Mouse (Mus musculus) lung, embryonic 15.5 days (tissue): ENCODE measurements around the gene Glis3. TPM values are rescaled to one million over a fixed set of nuclear protein-coding genes. Genes with fewer than 3 reads are reported as not detected.

Experiments used
- ATAC-seq: fragments of 200-750 bp; cut with Nextera tagmentation; 2 replicates; pipeline ENCODE4 v1.8.0; 2017; ENCODE audit warnings: moderate number of reproducible peaks, borderline replicate concordance; ENCODE audit not compliant: low FRiP score, low TSS enrichment; ENCODE audit errors: extremely low read depth
- H3K27ac ChIP-seq: fragments of 300-500 bp; sonication (generic); 2 replicates; pipeline ENCODE4 v1.5.1; 2015; ENCODE audit warnings: moderate library complexity, mild to moderate bottlenecking, inconsistent platforms
- H3K27me3 ChIP-seq: fragments of 300-500 bp; sonication (generic); 2 replicates; pipeline ENCODE4 v1.6.1; 2015; ENCODE audit warnings: inconsistent platforms
- H3K36me3 ChIP-seq: fragments of 300-500 bp; sonication (generic); 2 replicates; pipeline ENCODE4 v1.6.1; 2015; ENCODE audit warnings: inconsistent platforms
- H3K4me1 ChIP-seq: fragments of 300-500 bp; sonication (generic); 2 replicates; pipeline ENCODE4 v1.6.1; 2015; ENCODE audit warnings: inconsistent platforms
- H3K4me2 ChIP-seq: fragments of 300-500 bp; sonication (generic); 2 replicates; pipeline ENCODE4 v1.6.1; 2015; ENCODE audit warnings: inconsistent platforms, mild to moderate bottlenecking, moderate library complexity
- H3K4me3 ChIP-seq: fragments of 300-500 bp; sonication (generic); 2 replicates; pipeline ENCODE4 v1.5.1; 2015; ENCODE audit warnings: mild to moderate bottlenecking, inconsistent platforms
- H3K9ac ChIP-seq: fragments of 300-500 bp; sonication (generic); 2 replicates; pipeline ENCODE4 v1.6.1; 2015; ENCODE audit warnings: inconsistent platforms
- H3K9me3 ChIP-seq: fragments of 300-500 bp; sonication (generic); 2 replicates; pipeline ENCODE4 v1.6.1; 2016; ENCODE audit warnings: inconsistent platforms
- WGBS: fragments of 180-500 bp; shearing (Covaris S2); methylation state at CpG from one replicate; pipeline ENCODE4 v1.1.7; 2015; 5-methylcytosine and 5-hydroxymethylcytosine counted together
- polyA plus RNA-seq: library from polyadenylated mRNA; unstranded; fragments of >200 nt; fragmentation: Nextera tagmentation; extraction: Ambion mirVana; gene quantifications from 2 replicates; pipeline ENCODE4 v1.2.1, GENCODE M21; 2015

Glis3 gene
- polyA plus RNA-seq, 1 experiment from 2014 or later = 4.5 TPM

DNA sequence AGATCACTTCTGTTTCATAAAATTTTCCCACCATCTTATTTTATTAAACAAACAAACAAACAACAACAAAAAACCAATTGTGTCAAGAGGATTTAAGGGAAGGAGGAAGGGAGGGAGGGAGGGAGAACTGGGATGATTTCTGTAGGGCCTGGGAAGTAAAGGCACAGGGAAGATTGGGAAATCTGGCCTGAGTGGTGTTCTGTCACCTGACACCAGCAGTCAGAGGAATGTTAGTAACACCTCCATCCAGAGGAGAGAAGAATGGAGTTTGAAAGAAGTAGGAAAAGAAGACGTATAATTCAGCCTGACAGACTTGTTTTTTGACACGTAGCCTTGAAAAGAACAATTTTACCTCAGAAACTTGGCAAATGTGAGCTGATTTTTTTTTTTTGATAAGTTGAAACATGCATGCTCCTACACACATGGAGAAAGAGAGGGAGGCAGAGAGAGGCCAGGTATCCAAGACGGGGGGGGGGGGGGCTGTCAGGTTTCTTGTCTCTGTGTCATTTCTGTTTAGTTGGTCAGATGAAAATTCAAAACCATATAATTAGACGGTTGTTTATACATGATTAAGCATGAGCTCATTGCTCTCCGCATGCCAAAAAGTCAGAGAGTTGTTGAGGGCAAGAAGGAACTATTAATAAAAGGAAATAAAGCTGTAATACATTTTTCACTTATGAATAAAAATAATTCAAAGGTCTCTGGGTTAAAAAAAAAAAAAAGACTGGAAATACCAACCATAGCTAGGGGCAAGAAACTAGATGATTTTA lies 122.1 kb downstream of the Glis3 start:
- H3K4me3 ChIP-seq = no peak overlapping the region
- no peak overlapping the region for H3K27ac ChIP-seq
- peaks cover 27% of the 10 kb centered on the region for H3K4me1 ChIP-seq
- H3K36me3 ChIP-seq = no peaks in the 10 kb centered on the region
- H3K27me3 ChIP-seq = no peaks in the 10 kb centered on the region
- 25% methylated on average over 5 of the region's 5 CpGs for WGBS
- no peak overlapping the region for H3K4me2 ChIP-seq
- H3K9ac ChIP-seq = no peak overlapping the region
- ATAC-seq = no peak
- H3K9me3 ChIP-seq = no peaks in the 10 kb centered on the region

DNA sequence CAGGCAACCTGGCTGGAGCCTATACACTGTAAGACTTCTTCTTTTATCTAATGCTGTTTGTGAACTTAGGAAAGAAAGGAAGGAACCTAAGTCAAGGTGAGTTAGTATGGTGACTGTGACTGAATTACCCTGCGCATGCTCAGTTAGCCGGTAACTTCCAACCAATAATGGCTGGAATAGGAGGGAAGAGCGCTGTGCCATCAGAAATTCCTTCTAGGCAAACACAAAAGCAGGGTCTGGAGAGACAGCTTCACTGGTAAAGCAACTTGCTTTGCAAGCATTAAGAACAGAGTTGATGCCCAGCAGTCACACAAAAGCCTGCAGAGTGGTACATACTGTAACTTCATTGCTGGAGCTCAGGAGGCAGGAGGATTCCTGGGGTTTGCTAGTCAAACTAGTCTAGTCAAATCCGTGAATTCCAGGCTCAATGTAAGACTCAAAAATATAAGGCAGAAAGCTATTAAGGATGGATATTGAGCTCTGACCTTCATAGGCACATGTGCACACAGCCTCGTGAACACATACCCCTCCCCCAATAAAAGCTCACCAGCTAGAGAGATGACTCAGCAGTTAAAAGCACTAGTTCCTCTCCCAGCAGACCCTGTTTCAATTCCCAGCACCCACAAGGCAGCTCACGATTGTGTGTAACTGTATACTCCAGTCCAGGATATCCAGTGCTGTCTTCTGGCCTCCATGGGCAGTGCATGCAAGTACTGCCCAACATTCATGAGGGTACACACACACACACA lies 124.5 kb downstream of the Glis3 start:
- no peaks in the 10 kb centered on the region for H3K9me3 ChIP-seq
- H3K9ac ChIP-seq = no peak overlapping the region
- 78% methylated on average over 6 of the region's 6 CpGs for whole genome bisulfite sequencing
- H3K27ac ChIP-seq = no peak overlapping the region
- ATAC-seq = no peak
- peaks cover 17% of the 10 kb centered on the region for H3K4me1 ChIP-seq
- H3K4me2 ChIP-seq = no peak overlapping the region
- H3K4me3 ChIP-seq = no peak overlapping the region
- H3K36me3 ChIP-seq = no peaks in the 10 kb centered on the region
- no peaks in the 10 kb centered on the region; the same call in 1 of the 2 replicates for H3K27me3 ChIP-seq

DNA sequence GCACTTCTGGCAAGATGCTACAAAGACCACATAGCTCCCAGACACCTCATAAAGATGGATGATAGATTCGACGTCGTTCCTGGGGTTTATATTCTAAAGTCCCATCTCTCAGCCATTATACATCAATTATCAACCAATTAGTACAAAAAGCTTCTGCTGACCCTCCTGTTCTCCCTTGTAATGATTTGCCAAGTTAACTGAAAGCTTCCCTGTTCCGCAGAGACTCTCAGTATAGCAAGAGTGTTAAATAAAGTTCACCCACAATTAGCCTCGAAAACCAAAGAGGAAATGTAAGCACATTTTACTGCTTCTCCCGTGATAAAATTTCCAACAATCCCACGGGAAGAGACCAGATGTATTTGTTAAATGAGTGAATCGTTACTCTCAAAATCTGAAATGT lies 129.3 kb downstream of the Glis3 start:
- H3K27ac ChIP-seq = no peak overlapping the region
- no peak overlapping the region for H3K4me2 ChIP-seq
- WGBS = 34% methylated on average over 8 of the region's 8 CpGs

DNA sequence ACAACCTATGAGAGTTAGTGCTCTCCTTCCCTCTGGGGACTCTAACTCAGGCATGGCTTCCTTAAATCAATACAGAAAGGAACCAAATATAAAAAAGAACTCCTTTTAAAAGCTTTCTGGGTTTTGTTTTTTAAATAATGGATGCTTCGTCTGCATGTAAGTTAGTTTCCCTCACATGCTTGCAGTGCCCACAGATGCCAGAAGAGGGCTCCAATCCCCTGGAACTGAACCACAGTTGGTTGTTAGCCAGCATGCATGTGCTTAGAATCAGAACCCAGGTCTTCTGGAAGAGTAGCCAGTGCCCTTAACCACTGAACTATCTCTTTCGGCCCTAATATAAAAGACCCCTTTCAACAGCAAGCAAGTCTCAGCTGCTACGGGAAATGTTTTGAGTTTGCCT lies 132.9 kb downstream of the Glis3 start:
- no peak overlapping the region for H3K27ac ChIP-seq
- no peak overlapping the region for H3K4me3 ChIP-seq
- peaks cover 6% of the 10 kb centered on the region; the same call in 1 of the 2 replicates for H3K4me1 ChIP-seq
- H3K36me3 ChIP-seq = no peaks in the 10 kb centered on the region
- H3K27me3 ChIP-seq = no peaks in the 10 kb centered on the region; the same call in 1 of the 2 replicates
- WGBS = 92% methylated on average over 3 of the region's 3 CpGs
- no peak for ATAC-seq
- H3K9ac ChIP-seq = no peak overlapping the region
- H3K4me2 ChIP-seq = no peak overlapping the region
- H3K9me3 ChIP-seq = no peaks in the 10 kb centered on the region; the same call in 1 of the 2 replicates

More for the DNA sequence above, 129.3 kb downstream of the Glis3 start:
- Histone ChIP-seq H3K36me3 (no peaks in the 10 kb centered on the region), H3K9ac (no peak overlapping the region), H3K27me3 (no peaks in the 10 kb centered on the region; the same call in 1 of the 2 replicates), H3K4me3 (no peak overlapping the region), H3K4me1 (no peaks in the 10 kb centered on the region), H3K9me3 (no peaks in the 10 kb centered on the region; the same call in 1 of the 2 replicates)
- ATAC-seq = no peak

DNA sequence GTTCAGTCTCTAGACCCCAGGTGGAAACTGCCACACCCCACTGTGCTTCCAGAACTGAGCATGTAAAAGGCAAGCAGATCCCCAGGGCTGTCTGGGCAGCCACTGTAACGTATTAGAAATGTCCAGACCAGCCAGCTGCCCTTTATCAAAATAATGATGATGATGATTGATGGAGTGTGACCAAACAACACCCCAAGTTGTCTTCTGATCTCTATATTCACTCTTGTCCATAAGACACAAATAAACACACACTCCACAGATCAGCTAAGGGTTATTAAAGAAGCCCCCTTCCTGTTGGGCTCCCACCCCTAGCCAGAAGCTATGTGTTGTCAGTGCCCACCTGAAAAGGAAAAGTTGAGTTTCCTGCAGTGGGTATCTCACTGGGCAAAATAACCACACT lies 134.4 kb downstream of the Glis3 start:
- Histone ChIP-seq H3K36me3 (no peaks in the 10 kb centered on the region), H3K9me3 (no peaks in the 10 kb centered on the region; the same call in 1 of the 2 replicates), H3K27ac (no peak overlapping the region), H3K9ac (no peak overlapping the region), H3K27me3 (no peaks in the 10 kb centered on the region), H3K4me2 (no peak overlapping the region), H3K4me3 (no peak overlapping the region), H3K4me1 (peaks cover 6% of the 10 kb centered on the region; the same call in 1 of the 2 replicates)
- WGBS = 39% methylated on average over 1 of the region's 1 CpGs
- peak; percentile 70; the same call in 1 of the 2 replicates for ATAC-seq

DNA sequence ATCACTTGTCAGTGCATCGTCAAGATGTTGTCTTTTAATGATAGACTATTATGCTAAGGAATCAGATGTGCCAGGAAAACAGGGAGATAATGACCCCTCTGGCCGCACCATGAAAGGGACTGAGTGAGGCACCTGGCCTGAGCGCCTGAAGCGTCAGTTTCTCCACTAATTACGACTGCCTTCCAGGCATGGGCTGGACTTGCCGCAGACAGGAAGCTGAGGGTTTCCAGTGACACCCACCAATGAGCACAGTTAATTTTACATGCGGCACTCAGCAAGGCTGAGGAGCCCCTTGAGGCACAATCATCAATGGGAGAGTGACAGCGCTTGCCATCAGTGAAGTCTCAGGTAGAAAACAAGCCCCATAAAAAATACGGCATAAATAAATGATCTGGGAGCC lies 141.1 kb downstream of the Glis3 start:
- Histone ChIP-seq H3K9ac (no peak overlapping the region), H3K36me3 (no peaks in the 10 kb centered on the region), H3K27me3 (no peaks in the 10 kb centered on the region), H3K27ac (no peak overlapping the region), H3K9me3 (no peaks in the 10 kb centered on the region), H3K4me2 (no peak overlapping the region), H3K4me3 (no peak overlapping the region), H3K4me1 (no peaks in the 10 kb centered on the region)
- 71% methylated on average over 9 of the region's 9 CpGs for WGBS
- no peak for ATAC-seq

DNA sequence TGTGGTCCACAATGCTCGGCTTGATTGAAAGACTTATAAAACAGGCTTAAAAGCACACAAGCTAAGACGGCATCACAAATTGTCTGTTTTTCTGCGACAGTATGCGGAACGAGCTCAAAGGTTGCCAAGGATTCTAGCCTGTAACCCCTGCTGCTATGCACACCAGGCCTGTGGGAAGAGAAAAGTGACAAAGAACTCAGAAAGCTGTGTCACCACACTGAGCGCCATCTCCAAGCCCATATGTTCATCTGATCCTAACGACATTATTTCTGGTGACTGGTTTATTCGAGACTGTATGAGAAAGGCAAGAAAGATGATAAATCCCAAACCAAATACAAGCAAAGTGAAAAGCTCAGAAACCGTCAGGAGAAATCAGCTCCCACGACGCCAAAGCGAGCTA lies 144.9 kb downstream of the Glis3 start:
- Histone ChIP-seq H3K9ac (no peak overlapping the region), H3K4me2 (no peak overlapping the region), H3K36me3 (no peaks in the 10 kb centered on the region), H3K9me3 (no peaks in the 10 kb centered on the region), H3K4me3 (no peak overlapping the region), H3K27ac (no peak overlapping the region), H3K4me1 (no peaks in the 10 kb centered on the region), H3K27me3 (no peaks in the 10 kb centered on the region)
- no peak for ATAC-seq
- 85% methylated on average over 12 of the region's 12 CpGs for WGBS

DNA sequence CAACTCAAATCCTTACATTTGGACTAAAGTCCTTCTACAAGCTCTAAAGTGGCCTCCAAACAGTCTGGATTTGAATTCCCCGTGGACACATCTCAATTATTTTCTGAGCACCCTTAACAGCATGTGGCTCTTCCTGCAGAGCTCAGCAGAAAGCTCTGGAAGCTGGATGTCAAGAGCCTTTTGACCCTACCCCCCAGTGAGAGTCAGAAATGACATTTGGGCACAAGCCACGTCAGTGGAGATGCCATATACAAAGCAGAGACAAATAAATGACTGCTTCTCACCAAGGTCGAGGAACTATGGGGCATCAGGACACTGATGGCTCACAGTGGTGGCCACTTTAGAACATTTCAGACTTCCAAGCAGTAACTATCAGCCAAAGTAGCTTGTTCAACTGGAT lies 146.3 kb downstream of the Glis3 start:
- H3K36me3 ChIP-seq = no peaks in the 10 kb centered on the region
- H3K27me3 ChIP-seq = no peaks in the 10 kb centered on the region
- no peak overlapping the region for H3K27ac ChIP-seq
- H3K9ac ChIP-seq = no peak overlapping the region
- no peak for ATAC-seq
- H3K4me2 ChIP-seq = no peak overlapping the region
- H3K4me3 ChIP-seq = no peak overlapping the region
- H3K4me1 ChIP-seq = no peaks in the 10 kb centered on the region
- no peaks in the 10 kb centered on the region for H3K9me3 ChIP-seq
- 53% methylated on average over 3 of the region's 3 CpGs for WGBS

DNA sequence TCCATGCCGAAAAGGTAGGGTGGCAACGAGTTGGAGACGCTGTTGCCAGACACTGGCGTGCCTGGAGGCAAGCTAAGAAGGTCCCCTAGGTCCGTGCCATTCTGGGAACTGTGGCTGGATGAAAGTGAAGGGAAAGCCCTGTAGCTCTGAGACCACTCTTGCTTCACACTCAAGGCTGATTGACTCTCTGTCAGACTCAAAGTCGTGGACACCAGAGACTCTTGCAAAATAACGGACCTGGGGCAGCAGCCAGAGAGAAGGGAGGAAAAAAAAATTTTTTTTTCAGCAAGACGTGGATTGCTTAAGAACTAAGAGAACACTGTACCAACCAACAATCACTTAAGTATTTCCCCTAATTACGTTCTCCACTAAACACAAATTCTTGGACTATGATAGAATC lies 148.1 kb downstream of the Glis3 start:
- ATAC-seq = no peak
- WGBS = 79% methylated on average over 9 of the region's 9 CpGs
- Histone ChIP-seq H3K4me2 (no peak overlapping the region), H3K4me1 (no peaks in the 10 kb centered on the region), H3K36me3 (no peaks in the 10 kb centered on the region), H3K9me3 (no peaks in the 10 kb centered on the region), H3K9ac (no peak overlapping the region), H3K4me3 (no peak overlapping the region), H3K27ac (no peak overlapping the region), H3K27me3 (no peaks in the 10 kb centered on the region)

DNA sequence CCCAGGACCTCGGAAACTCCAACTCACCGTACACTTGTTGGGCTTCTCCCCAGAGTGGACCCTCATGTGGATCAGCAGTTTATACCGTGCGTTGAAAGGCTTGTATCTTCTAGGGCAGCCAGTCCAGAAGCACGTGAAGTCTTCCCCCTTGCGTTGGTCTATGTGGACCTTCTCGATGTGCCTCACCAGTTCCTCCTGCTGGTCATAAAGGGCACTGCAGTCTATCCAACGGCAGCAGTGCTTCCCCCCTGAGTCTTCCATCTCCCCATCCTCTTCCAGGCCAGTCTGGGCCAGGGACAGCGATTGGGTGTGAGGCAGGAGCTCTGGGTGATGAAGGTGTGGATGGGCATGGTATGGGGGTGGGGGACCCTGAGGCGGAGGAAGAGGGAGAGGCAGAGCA lies 149.0 kb downstream of the Glis3 start:
- 62% methylated on average over 10 of the region's 10 CpGs for WGBS

DNA sequence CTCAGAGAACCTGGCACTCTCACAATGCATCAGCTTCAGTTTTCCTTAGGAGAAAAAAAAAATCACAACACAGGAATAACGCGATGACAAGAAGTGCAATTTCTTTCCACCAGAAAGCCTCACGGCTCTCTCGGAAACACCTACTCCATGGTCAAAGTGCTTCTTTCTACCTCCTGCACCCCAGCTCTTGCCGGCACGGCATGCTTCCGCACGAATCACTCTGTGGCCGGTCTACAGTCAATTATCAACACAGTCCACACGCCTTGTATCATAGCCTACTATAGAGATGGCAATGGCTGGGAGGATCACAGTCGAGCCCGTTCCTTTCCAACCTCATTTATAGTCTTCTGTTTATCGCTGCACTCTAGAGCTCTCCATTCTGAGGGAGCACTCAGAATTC lies 150.9 kb downstream of the Glis3 start:
- ATAC-seq = no peak
- Histone ChIP-seq H3K4me3 (no peak overlapping the region), H3K9ac (no peak overlapping the region), H3K27me3 (no peaks in the 10 kb centered on the region), H3K4me2 (no peak overlapping the region), H3K9me3 (no peaks in the 10 kb centered on the region), H3K4me1 (no peaks in the 10 kb centered on the region), H3K36me3 (no peaks in the 10 kb centered on the region), H3K27ac (no peak overlapping the region)
- 89% methylated on average over 13 of the region's 13 CpGs for WGBS

More for the DNA sequence above, 149.0 kb downstream of the Glis3 start:
- Histone ChIP-seq H3K4me2 (no peak overlapping the region), H3K36me3 (no peaks in the 10 kb centered on the region), H3K27ac (no peak overlapping the region), H3K4me3 (no peak overlapping the region), H3K27me3 (no peaks in the 10 kb centered on the region), H3K9ac (no peak overlapping the region), H3K9me3 (no peaks in the 10 kb centered on the region), H3K4me1 (no peaks in the 10 kb centered on the region)
- 0 out of 2 replicates have a peak, but pooled peaks have one; percentile 23 for ATAC-seq

DNA sequence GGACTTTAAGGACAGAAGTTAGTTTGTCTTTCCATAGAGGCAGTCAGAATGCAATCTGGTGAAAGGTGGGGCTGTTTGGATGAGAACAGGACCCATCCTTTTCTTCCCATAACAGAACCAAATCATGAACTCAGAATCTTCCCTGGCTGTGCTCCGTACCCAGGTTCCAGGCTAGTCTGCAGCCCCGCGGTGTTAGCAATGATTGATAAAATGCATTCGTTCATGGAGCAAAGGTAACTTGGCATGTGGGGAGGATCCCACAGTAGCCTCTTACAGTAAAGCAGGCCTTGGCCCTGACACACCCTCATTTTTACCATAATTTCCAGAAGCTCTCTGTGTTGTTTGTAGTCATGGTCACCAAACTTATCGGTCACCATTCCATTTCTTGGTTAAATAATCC lies 152.4 kb downstream of the Glis3 start:
- Histone ChIP-seq H3K9me3 (no peaks in the 10 kb centered on the region), H3K4me1 (no peaks in the 10 kb centered on the region), H3K9ac (no peak overlapping the region), H3K4me3 (no peak overlapping the region), H3K27ac (no peak overlapping the region), H3K27me3 (no peaks in the 10 kb centered on the region), H3K4me2 (no peak overlapping the region), H3K36me3 (no peaks in the 10 kb centered on the region)
- 94% methylated on average over 5 of the region's 5 CpGs for WGBS
- ATAC-seq = no peak
